Mouse (Mus musculus) gastrocnemius, adult 8-10 months (tissue): Measurements from ENCODE around the gene Gcn1l1. TPM values are rescaled to one million over a fixed set of nuclear protein-coding genes. Genes with fewer than 3 reads are reported as not detected.
A peak's percentile ranks its signal among the peaks of the same experiment; 100 is the strongest.

ENCODE experiments used
- DNase-seq, 2 experiments: peaks; one replicate each; pipeline ENCODE4 v3.0.0; 2022; ENCODE audit warnings: low spot score in 2 of 2
- total RNA-seq, 4 experiments: library from RNA; stranded (reverse); gene quantifications; 2 replicates each; pipeline ENCODE4 v1.2.4; 2022

Gcn1l1 gene
- total RNA-seq, 4 experiments from 2014 or later: 28.1 to 31.2 (median 30.6) TPM

DNA sequence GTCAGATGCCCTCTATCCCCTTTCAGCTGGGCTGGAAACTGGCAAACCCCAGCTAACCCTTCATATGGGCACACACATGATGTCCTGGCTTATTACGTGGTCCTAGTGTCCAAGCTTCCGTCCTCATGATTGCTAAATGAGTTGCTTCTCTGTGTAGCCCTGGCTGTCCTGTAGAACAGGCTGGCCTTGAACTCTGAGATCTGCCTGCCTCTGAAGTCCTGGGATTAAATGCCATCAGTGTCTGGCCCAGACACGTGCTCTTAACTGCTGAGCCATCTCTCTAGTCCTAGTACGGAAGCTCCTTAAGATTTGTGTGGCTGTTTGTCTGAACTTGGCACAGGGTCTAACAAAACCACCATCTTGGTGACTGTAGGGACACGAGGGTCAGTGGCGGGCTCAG is 38.5 kb downstream of the Gcn1l1 start:
- DNase-seq: no peak

DNA sequence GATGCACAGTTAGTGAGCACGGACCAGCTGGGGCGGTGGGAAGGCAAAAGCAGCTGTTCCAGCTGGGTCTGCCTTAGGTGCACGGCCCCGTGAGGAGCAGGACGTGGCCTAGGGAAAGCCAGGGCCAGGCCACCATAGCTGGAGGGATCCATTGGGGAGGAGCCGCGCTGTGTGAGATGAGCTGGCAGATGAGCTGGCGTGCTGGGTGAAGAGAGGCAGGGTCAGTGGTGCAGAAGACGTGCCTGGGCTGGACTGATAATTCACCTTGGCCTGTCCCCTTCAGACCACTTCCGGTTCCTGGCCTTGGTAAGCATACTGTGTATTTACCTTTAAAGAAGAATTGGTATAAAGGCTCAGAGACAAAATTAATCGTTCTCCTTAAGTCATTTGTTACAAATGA is 46.5 kb downstream of the Gcn1l1 start:
- no peak for DNase-seq

DNA sequence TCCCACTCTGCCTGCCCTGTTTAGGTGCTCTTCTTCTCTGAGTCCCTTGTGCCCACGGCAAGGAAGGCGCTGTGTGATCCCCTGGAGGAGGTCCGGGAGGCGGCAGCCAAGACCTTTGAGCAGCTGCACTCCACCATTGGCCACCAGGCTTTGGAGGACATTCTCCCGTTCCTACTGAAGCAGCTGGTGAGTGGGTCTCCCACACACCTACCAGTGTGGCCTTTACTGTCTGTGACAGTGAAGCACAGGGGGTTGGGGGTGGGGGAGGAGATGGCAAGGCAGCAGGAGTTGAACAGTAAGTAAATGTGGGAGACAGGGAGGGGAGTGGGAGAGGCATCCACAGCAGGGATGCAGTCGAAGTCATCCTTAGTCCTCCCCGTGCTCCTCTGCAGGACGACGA is 48.3 kb downstream of the Gcn1l1 start:
- DNase-seq: no peak

DNA sequence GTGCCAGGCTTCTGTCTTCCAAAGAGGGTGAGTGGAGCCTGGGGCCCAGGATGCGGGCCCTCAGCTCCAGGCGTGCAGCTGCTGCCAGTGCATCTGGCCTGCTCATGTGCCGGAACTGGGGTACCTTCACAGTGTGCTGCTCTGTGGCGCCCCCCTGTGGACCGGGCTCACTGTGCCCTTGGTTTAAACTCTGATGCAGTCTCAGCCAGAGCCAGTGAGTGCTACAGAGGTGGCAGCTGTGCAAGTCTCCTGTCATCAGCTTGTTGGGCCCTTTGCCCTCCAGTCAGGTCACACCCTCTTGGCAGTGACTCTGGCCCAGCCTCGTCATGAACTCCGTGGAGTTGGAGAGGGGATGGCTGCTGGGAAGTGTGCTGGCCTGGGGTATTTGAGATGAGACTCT is 49.9 kb downstream of the Gcn1l1 start:
- DNase-seq: peak; percentile 27 to 34

DNA sequence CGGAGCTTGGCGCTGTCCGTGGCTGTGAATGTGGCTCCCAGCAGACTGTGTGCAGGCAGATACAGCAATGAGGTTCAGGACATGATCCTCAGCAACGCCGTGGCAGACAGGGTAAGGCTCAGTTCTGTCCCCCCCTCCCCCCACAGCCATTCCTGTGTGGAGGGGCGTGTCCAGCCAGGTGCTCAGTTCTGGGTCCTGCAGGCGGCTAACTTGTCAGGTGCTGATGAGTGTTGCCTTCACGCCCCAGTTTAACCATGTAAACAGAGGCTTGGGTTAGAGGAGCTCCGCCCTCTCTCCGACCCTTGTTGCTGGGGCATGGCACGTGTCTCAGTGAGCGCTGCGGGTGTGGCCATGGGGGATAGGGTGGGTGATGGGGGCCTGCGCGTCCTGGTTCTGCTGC is 54.6 kb downstream of the Gcn1l1 start:
- no peak for DNase-seq

DNA sequence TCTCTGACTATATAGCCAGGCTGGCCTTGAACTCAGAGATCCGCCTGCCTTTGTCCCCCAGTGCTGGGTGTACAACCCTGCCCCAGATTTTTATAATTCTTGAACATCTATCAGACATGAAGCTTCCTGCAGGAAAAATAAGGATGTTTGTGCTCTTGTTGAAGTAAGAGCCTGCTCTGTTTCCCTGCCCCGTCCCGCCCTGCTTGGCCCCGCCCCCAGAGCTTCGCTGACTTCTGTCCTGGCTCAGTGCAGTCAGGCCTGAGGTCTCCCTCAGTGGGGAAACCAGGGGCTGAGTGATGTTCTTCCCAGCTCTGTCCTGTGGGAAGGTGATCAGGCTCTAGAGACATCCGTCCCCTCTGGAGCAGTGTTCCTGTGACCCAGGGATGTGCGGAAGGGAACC is 57.6 kb downstream of the Gcn1l1 start:
- no peak for DNase-seq

DNA sequence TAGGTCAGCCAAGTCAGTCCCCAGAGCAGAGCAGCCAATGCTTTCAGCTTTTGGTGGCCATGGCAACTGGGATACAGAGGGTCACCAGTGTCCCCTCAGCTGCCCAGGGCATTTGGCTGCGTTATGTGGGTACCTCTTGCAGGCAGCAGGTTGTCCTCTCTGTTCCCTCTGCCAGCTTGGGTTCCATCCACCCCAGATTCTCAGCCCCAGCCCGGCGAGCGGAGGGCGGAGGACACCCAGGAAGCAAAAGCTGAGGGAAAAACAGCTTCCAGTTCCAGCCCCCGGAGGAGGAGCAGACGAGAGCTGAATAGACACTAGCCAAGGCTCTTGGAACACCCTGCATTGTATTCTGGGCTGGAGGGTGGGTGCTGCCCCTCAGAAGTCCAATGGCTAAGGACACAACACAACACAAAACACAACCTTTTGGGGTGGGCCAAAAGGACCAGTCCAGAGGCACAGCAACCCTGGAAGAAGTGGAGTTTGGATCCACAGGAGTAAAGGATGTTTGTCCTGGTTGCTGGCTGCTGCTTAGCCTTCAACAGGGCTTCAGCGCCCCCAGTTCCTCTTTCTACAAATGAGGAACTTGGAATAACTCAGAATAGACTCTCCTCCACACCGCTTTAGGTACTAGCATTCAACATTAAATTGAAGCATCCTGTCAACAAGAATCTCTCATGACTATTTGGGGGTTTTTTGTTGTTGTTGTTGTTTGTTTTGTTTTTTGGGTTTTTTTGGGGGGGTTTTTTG is 58.8 kb downstream of the Gcn1l1 start:
- DNase-seq: no peak

DNA sequence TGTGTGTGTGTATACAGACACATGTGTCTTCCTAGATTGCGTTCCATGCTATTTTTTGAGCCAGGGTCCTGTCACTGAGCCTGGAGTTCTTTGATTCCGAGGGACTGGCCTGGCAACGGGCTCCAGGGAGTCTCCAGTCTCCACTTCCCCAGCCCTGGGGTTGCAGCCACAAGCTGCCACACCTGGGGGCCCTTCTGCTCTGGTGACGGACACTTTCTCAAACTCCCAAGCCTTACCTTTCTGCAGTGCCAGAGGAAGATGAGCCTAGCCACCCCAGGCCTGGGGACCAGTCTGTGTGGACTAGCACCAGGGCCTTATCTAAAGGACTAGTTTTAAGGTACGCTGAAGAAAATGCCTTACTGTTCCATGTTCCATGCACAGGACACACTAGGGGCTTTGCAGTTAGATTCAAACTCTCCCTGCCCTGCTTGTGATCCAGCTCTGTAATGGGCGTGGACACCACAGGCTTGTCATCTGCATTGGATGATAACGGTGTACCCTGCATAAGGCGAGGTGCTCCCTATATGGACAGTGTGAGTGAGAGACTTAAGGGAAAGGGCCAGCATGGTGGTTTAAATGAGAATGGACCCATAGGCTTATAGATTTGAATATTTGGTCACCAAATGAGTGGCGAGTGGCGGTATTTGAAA is 61.3 kb downstream of the Gcn1l1 start:
- DNase-seq: no peak

DNA sequence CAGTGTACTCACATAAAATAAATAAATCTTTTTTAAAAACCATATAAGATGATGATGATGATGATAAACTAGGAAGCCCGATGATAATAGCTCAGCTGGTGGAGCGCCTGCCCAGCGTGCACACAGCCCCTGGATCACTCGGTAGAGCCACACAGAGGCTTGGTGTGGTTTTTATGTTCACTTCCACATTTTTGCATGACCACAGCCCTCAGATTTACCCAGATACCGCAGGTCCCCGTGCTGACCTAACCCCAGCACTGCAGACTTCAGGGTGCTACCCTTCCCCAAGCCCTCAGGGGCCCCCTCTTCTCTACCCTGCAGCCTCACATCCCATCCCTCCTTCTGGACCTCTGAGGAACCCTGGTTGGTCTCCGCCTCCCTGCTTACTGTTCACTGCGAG is 63.0 kb downstream of the Gcn1l1 start:
- DNase-seq: no peak

DNA sequence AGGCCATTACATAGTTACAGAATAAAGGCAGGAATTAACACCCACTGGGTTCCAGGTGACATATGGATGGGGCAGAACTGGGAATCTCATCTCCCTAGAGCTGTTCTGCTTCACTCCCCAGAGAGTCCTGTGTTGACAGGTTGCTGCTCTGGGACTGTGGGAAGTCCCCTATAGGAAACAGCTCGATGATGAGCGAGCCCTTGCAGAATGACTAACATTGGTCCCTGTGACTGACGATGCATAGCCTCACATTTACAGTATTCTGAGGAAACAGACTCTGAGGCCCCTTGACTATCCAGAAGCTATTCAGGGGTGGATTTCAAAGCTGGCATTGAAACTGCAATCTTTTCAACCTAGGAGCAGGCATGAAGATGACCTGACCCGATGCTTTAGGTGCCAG is 64.6 kb downstream of the Gcn1l1 start:
- no peak for DNase-seq

DNA sequence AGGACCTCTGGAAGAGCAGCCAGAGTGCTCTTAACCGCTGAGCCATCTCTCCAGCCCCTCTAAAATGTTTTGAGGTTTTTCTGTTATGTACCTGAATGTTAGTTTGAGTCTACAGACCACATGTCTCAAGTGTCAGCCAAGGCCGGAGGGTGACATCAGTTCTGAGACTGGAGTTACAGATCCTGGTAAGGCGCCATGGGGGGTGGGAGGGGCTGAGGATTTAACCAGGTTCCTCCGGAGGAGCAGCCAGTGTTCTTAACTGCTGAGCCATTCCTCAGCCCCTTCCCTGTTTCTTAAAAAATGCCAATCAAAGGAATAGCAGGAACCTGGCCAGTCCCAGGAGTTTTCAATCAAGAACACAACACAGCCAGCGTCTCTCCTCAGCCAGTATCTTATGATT is 65.2 kb downstream of the Gcn1l1 start:
- no peak for DNase-seq

DNA sequence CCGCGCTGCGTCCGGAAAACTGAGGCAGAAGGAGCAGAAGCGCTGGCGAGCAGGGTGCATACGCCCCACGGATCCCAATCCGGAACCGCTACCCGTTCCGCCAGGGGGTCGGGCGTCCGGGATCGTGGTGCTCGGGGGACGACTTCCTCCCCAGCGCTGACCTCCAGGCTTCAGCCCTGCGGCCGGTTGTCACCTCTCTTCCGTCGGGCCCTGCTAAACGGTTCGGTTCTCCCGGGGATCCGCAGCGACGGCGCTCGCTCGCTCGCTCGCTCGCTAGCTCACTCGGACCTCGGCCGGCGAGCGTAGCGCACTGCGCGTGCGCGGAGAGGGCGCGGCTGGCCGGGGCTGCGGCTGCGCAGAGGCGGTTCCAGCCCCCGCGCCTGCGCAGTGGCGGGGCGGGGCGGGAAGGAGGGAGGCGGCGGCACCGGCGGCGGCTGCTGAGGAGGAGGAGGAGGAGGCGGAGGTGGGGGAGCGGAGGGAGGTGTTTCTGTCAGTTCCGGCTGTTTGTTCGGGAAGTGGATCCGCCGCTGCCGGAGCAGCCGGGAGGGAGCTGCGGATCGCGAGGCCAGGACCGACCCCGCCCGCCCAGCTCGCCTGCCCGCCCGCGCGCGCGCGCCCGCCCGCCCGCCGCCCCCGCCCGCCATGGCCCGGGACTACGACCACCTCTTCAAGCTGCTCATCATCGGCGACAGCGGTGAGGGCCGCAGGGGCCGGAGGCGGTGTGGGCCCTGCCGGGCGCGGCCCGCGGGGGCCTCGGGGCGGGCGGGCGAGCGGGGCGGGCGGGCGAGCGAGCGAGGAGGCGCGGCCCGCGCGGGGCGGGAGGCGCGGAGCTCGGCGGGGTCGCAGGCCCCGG is 66.7 kb downstream of the Gcn1l1 start, which contains the start of gene Rab35:
Gene Rab35 (plus strand): TSS at position 404 of the 853 bp plus-strand sequence.
- peak; percentile 86 to 90 for DNase-seq

DNA sequence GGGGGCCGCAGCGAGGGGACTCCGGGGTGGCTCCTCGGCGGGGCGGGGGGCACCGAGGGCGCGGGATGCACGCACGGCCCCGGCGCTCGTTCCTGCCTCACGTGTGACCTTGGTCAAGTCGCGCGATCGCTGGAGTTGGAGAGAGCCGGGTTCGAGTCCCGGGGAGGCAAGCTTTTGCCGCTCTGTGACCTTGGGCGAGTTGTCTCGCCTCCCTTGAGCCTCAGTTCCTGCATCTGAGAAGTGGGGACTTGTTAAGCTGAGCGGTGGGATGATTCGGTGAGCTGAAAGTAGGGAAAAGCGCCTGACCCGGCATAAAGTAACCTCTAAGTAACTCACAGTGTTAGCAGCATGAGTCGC is 67.3 kb downstream of the Gcn1l1 start:
- DNase-seq: no peak

DNA sequence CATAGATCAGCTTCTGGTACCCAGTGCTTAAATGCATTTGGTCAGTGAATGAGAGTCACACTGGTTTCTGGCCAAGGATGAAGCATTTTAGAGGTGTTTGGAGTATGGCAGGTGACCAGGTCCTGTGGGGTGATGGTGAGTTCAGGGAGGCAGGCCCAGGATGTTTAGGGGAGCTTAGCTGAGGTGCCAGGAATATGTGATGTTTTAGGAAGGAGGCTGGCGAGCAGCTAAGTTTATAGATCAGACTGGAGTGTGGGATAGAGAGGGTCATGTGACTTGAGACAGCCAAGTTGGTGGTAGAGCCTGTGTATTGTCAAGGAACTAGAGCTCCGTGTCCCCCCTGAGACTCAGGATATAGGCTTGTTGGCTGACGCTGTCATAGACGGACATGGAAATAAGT is 68.0 kb downstream of the Gcn1l1 start:
- no peak for DNase-seq

DNA sequence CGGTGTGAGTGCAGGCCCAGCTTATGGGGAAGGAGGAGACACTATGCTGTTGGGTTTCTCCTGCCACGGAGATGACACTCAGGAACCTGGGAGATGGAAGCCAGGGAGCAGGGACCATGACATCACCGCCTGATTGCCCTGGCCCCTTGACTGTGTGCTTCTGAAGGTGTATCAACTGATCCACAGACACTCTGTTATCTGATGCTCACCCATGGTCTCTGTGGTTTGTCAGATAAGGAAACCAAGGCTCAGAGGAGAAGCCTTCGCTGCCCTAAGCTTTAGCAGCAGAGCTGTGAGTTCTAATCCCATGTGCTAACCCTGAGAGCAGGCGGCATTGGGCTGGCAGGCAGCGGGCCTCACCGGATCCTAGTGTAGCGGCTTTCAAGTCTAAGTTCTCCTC is 69.0 kb downstream of the Gcn1l1 start:
- DNase-seq: no peak

DNA sequence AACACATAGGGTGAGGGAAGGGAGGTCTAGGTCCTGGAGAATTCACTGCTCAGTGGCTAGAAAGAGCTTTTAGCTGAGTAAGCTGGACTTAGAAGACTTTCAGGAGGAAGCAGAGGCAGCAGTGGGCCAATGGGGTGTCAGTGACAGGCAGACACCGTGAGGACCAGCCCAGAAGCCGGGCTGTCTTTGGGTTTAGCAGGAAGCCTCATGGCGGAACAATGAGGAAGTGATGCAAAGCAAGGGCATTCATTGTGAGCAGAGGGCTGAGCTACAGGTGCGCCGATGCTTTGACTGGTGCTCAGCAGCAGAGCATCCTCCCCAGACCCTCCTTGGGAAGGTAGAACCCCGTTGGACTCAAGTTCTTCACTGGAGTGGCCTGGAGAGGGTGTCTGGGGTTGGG is 70.5 kb downstream of the Gcn1l1 start:
- no peak for DNase-seq

DNA sequence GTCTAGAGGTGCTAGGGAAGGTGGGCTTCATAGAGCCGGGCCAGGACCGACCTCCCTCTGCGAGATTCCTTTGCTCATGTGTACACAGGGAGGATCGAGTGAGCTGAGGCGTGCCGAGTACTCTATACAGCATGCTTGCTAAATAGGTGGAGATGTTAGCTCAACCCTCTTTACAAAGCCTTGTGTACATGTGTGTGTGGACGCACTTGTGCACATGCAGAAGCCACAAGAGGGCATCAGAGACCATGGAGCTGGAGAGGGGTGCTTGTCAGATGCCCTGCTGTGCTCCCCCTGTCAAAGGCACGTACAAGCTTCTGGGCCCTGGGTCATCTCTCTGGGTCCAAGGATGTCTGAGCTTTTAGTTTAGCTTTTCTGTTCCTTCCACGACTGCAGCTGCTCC is 79.1 kb downstream of the Gcn1l1 start:
- DNase-seq: no peak

DNA sequence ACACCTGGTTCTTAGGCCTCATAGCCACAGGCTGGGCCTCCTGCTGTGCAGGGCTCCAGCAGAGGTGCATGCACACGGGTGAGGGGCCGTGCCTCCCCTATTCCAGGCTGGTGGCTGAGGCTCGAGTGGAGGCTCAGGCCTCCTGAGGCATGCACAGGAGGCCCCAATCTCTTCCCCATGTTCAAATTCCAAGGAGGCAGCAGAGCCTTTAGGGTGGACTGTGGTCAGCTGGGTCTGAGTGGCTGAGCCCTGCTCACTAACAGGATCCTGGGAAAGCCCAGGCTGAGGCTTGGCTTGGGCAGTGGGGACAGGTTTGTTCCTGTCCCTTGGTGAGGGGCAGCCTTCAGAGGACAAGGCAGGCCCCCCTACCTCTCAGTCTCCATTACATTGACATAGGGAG is 83.8 kb downstream of the Gcn1l1 start:
- DNase-seq: no peak

DNA sequence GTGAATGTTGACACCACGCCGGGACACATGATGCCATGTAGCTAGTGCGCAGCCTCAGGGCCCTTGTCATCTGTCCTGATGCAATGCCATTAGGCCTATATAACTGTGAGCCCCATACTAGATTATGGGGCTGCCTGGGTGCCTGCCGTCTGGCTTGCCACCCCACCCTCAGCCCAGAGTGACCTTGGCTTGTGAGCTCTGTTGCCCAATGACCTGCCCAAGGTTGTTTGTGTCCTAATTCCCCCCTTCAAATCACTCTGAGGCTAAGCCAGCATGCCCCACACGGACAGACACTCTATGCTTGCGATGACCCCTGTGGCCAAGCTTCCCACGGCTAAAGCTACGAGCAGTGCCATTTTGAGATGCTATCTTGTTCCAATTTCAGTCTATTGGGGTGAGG is 84.6 kb downstream of the Gcn1l1 start:
- DNase-seq: no peak

DNA sequence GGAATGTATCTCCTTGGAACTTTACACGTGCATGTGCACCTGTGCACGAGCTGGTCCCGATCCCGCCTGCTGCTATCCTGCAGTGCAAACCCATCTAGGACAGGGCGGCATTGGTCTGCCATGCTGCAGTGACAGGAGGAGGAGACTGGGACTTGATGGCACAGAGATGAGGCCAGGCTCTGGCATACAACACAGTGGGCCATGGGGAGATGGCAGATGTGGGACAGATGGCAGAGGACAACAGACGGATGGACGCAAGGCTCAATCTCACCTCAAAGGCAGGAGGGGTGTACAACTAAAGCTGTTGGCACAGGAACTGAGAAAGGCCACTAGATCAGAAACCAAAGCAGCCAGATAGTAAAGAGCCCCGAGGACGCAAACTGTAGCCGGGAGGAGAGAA is 85.8 kb downstream of the Gcn1l1 start:
- no peak for DNase-seq

DNA sequence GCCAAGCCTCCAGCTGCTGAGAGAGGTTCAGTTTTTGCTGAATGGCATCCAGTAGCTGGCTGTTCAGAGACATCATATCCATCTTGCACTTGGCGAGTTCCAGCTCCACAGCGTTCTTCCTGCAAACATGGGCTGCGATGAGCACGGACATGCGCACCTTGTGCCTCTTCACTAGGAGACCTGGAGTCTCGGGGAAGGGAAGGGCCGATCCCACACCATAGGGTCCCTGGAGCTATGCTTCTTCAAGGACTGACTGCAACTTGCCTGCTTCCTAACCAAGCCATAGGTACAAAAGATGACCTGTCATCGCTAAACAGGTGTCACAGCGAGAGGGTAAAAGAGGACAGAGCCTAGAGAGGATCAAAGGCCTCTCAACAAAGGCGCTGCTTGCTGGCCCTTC is 86.8 kb downstream of the Gcn1l1 start:
- DNase-seq: no peak
